Mouse (Mus musculus) large intestine, adult 2 months (tissue): ENCODE measurements around the gene Polr2b. TPM values are rescaled to one million over a fixed set of nuclear protein-coding genes. Genes with fewer than 3 reads are reported as not detected.

Experiments
- DNase-seq: peaks from one replicate; pipeline ENCODE4 v3.0.0-alpha.2; 2012; ENCODE audit warnings: low read depth, low spot score
- WGBS: fragments of 180-500 bp; shearing (Covaris S2); methylation state at CpG from one replicate; pipeline ENCODE4 v1.1.7; 2018; 5-methylcytosine and 5-hydroxymethylcytosine counted together
- polyA plus RNA-seq: library from polyadenylated mRNA; depleted of rRNA; stranded (reverse); fragments of >200 nt; gene quantifications from 2 replicates; pipeline ENCODE4 v1.2.3, GENCODE M21; 2012; rRNA removed

The Polr2b gene
- polyA plus RNA-seq, 1 experiment: 9.4 TPM

- DNase-seq: no peak
- 56% methylated on average over 5 of the region's 5 CpGs for WGBS
Measured at GRCm38 (mm10) chr5:77383799-77384554, 74.0 kb downstream of the Polr2b start.

GRCm38 (mm10) chr5:77384724-77385123 is 74.8 kb downstream of the Polr2b start:
- DNase-seq: no peak
- 29% methylated on average over 9 of the region's 9 CpGs for WGBS

- DNase-seq: no peak
- 24% methylated on average over 5 of the region's 5 CpGs for WGBS
Measured at GRCm38 (mm10) chr5:77385221-77385620, 75.3 kb downstream of the Polr2b start.

GRCm38 (mm10) chr5:77385900-77386595 is 76.1 kb downstream of the Polr2b start:
- no peak for DNase-seq
- WGBS: 59% methylated on average over 6 of the region's 6 CpGs

GRCm38 (mm10) chr5:77386596-77387413 is 76.9 kb downstream of the Polr2b start:
- no peak for DNase-seq
- 48% methylated on average over 10 of the region's 10 CpGs for WGBS

- 72% methylated on average over 8 of the region's 8 CpGs for WGBS
- no peak for DNase-seq
Measured at GRCm38 (mm10) chr5:77387414-77387704, 77.4 kb downstream of the Polr2b start.

GRCm38 (mm10) chr5:77388359-77388758 is 78.4 kb downstream of the Polr2b start:
- 80% methylated on average over 6 of the region's 6 CpGs for WGBS
- DNase-seq: no peak

- no peak for DNase-seq
- WGBS: 77% methylated on average over 2 of the region's 2 CpGs
Measured at GRCm38 (mm10) chr5:77390272-77390671, 80.3 kb downstream of the Polr2b start.

GRCm38 (mm10) chr5:77393094-77393619 is 83.2 kb downstream of the Polr2b start:
- no peak for DNase-seq
- WGBS: 77% methylated on average over 10 of the region's 10 CpGs

- no peak for DNase-seq
- 66% methylated on average over 9 of the region's 9 CpGs for WGBS
Measured at GRCm38 (mm10) chr5:77393990-77394618, 84.2 kb downstream of the Polr2b start.

GRCm38 (mm10) chr5:77398285-77399057 is 88.5 kb downstream of the Polr2b start:
- DNase-seq: no peak
- WGBS: 51% methylated on average over 14 of the region's 14 CpGs

Other genes with a start within 250 kb of the Polr2b start
- gene Hopx, start 195.0 kb upstream of the Polr2b start, polyA plus RNA-seq: 58.4 and 68.0 TPM in 2 replicates
- gene Spink2, start 98.7 kb upstream of the Polr2b start, polyA plus RNA-seq: 0.43 and 0.56 TPM in 2 replicates
- 2.9 and 4.6 TPM in 2 replicates for gene Rest, start 44.7 kb upstream of the Polr2b start, polyA plus RNA-seq
- 11.8 and 13.2 TPM in 2 replicates for gene Noa1, start 63 bp upstream of the Polr2b start, polyA plus RNA-seq
- 254 and 387 TPM in 2 replicates for gene Igfbp7, start 97.9 kb downstream of the Polr2b start, polyA plus RNA-seq